Mouse (Mus musculus): ENCODE measurements around the gene Phykpl.
"Not testable (repeated sequence)": the region's sequence is repeated elsewhere in the genome, so short reads cannot be mapped to it uniquely, and the experiment has no call there.

The Phykpl gene

GRCm38 (mm10) chr11:51586411-51586810, 1.9 kb downstream of the Phykpl start:
- no peak for DNase-seq (ENCODE audit: low read depth, low spot score)

- DNase-seq (ENCODE audit: low read depth, low spot score), result no peak
These were observed 2.5 kb downstream of the Phykpl start for GRCm38 (mm10) chr11:51587059-51587458.

GRCm38 (mm10) chr11:51588833-51589232, 4.3 kb downstream of the Phykpl start:
- DNase-seq (ENCODE audit: low read depth, low spot score), result no peak

GRCm38 (mm10) chr11:51590002-51590401, 5.4 kb downstream of the Phykpl start:
- DNase-seq (ENCODE audit: low read depth, low spot score), result no peak

GRCm38 (mm10) chr11:51591168-51591567, 6.6 kb downstream of the Phykpl start:
- DNase-seq (ENCODE audit: low read depth, low spot score), result no peak

GRCm38 (mm10) chr11:51591915-51592314, 7.4 kb downstream of the Phykpl start:
- DNase-seq (ENCODE audit: low read depth, low spot score), result no peak

- DNase-seq (ENCODE audit: low read depth, low spot score), result no peak
These were observed 8.8 kb downstream of the Phykpl start for GRCm38 (mm10) chr11:51593368-51593767.

- DNase-seq (ENCODE audit: low read depth, low spot score), result no peak
These were observed 9.3 kb downstream of the Phykpl start for GRCm38 (mm10) chr11:51593849-51594248.

- DNase-seq (ENCODE audit: low read depth, low spot score), result peak; percentile 25
These were observed 10.3 kb downstream of the Phykpl start for GRCm38 (mm10) chr11:51594715-51595350.

GRCm38 (mm10) chr11:51595459-51596083, 11.0 kb downstream of the Phykpl start:
- no peak for DNase-seq (ENCODE audit: low read depth, low spot score)

- DNase-seq (ENCODE audit: low read depth, low spot score), result no peak
These were observed 13.0 kb downstream of the Phykpl start for GRCm38 (mm10) chr11:51597553-51597952.

- DNase-seq (ENCODE audit: low read depth, low spot score), result peak; percentile 57
These were observed 17.7 kb downstream of the Phykpl start for GRCm38 (mm10) chr11:51602253-51602652.

GRCm38 (mm10) chr11:51605602-51606446, 21.3 kb downstream of the Phykpl start:
- peak; percentile 88 for DNase-seq (ENCODE audit: low read depth, low spot score)

- DNase-seq (ENCODE audit: low read depth, low spot score), result peak; percentile 99
These were observed 22.0 kb downstream of the Phykpl start, which contains the start of gene Hnrnpab for GRCm38 (mm10) chr11:51606447-51607095. Hnrnpab (minus strand) TSS chr11:51606847.

GRCm38 (mm10) chr11:51607096-51607738, 22.7 kb downstream of the Phykpl start:
- DNase-seq (ENCODE audit: low read depth, low spot score), result no peak

- DNase-seq (ENCODE audit: low read depth, low spot score), result no peak
These were observed 24.8 kb downstream of the Phykpl start for GRCm38 (mm10) chr11:51609266-51609909.

GRCm38 (mm10) chr11:51609940-51610339, 25.4 kb downstream of the Phykpl start:
- DNase-seq (ENCODE audit: low read depth, low spot score), result not testable (repeated sequence)

GRCm38 (mm10) chr11:51614256-51614655, 29.7 kb downstream of the Phykpl start:
- DNase-seq (ENCODE audit: low read depth, low spot score), result no peak

- no peak for DNase-seq (ENCODE audit: low read depth, low spot score)
These were observed 30.6 kb downstream of the Phykpl start for GRCm38 (mm10) chr11:51615129-51615528.

- DNase-seq (ENCODE audit: low read depth, low spot score), result peak; percentile 77
These were observed 31.0 kb downstream of the Phykpl start for GRCm38 (mm10) chr11:51615601-51616000.

- not testable (repeated sequence) for DNase-seq (ENCODE audit: low read depth, low spot score)
These were observed 31.6 kb downstream of the Phykpl start for GRCm38 (mm10) chr11:51616113-51616512.
